Mouse (Mus musculus) megakaryocyte-erythroid progenitor cell, adult 5-6 weeks (primary cell): ENCODE data around the gene Fbxl15. TPM values are rescaled to one million over a fixed set of nuclear protein-coding genes. Genes with fewer than 3 reads are reported as not detected.

ENCODE experiments used
- ATAC-seq: replicated peaks from 2 replicates; pipeline ENCODE4 v1.8.0; 2016; ENCODE audit warnings: mild to moderate bottlenecking, inconsistent platforms; ENCODE audit not compliant: severe bottlenecking, poor library complexity, low FRiP score, low TSS enrichment
- total RNA-seq, 2 experiments: library from RNA; stranded (forward) in 1 of 2; stranded (reverse) in 1 of 2; fragments of 200-1000, 215-1000 nt in 1 of 2; fragments of >200 nt in 1 of 2; fragmentation: Nextera tagmentation in 1 of 2; gene quantifications; 2 replicates each; pipeline ENCODE4 v1.2.3; 2014 to 2017

Fbxl15 gene
- total RNA-seq, 2 experiments from 2014 or later: 2.5 to 4.7 TPM

GRCm38 (mm10) chr19:46307781-46308180, 20.2 kb upstream of the Fbxl15 start:
- no peak for ATAC-seq

- no peak for ATAC-seq
Measured at GRCm38 (mm10) chr19:46308303-46308702, 19.7 kb upstream of the Fbxl15 start.

GRCm38 (mm10) chr19:46308706-46309435, 19.1 kb upstream of the Fbxl15 start:
- peak; percentile 46; the same call in 1 of the 2 replicates for ATAC-seq

GRCm38 (mm10) chr19:46309651-46310305, 18.2 kb upstream of the Fbxl15 start:
- no peak for ATAC-seq

- no peak for ATAC-seq
Measured at GRCm38 (mm10) chr19:46310312-46310865, 17.6 kb upstream of the Fbxl15 start.

- ATAC-seq: no peak
Measured at GRCm38 (mm10) chr19:46311341-46311740, 16.6 kb upstream of the Fbxl15 start.

- ATAC-seq: no peak
Measured at GRCm38 (mm10) chr19:46312566-46312965, 15.4 kb upstream of the Fbxl15 start.

GRCm38 (mm10) chr19:46313116-46313515, 14.9 kb upstream of the Fbxl15 start:
- no peak for ATAC-seq

GRCm38 (mm10) chr19:46313591-46313990, 14.4 kb upstream of the Fbxl15 start:
- ATAC-seq: no peak

GRCm38 (mm10) chr19:46314151-46314601, 13.8 kb upstream of the Fbxl15 start:
- peak; percentile 36; the same call in 1 of the 2 replicates for ATAC-seq

- ATAC-seq: peak; percentile 83
Measured at GRCm38 (mm10) chr19:46314872-46315742, 12.9 kb upstream of the Fbxl15 start.

GRCm38 (mm10) chr19:46315752-46316610, 12.0 kb upstream of the Fbxl15 start:
- ATAC-seq: no peak

GRCm38 (mm10) chr19:46316846-46317545, 11.0 kb upstream of the Fbxl15 start:
- ATAC-seq: no peak

GRCm38 (mm10) chr19:46317546-46317885, 10.5 kb upstream of the Fbxl15 start:
- no peak for ATAC-seq

GRCm38 (mm10) chr19:46318031-46318471, 9.9 kb upstream of the Fbxl15 start:
- ATAC-seq: no peak

GRCm38 (mm10) chr19:46318586-46319378, 9.2 kb upstream of the Fbxl15 start:
- ATAC-seq: no peak

- ATAC-seq: no peak
Measured at GRCm38 (mm10) chr19:46320076-46320785, 7.8 kb upstream of the Fbxl15 start.
